In the genomic region with DNA sequence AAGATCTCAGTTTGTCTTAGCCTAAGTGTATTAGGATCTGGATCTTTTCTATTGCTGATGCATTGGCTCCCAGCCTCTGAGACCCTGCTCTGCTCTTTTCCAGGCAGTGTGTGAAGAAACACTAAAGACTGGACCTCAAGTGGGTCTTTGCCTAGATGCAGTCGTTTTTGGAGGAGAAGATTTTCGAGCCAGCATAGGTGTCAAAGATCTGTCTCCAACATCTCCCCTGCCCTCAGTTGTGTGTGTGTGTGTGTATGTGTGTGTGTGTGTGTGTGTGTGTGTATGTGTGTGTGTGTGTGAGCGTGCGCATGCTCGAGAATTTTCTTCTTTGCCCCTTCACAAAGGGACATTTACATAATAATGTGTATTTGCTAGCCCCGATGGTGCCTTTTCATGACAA, we compare ENCODE assay signal across 19 mouse cellular contexts.
DNase-seq lines count a peak whose midpoint lies in the region; ATAC-seq lines count a peak whose summit lies in the region.
"Had no signal": no experiment of that assay in that cellular context is flagged by ENCODE, and none has a peak within 500 bp of the region (broad histone marks: within the 10 kb centered on the region; RNA-seq: fewer than 3 reads in every experiment).

No protein-coding gene starts in this region.

- 52% methylated on average over 6 of the region's 6 CpGs for WGBS in hindbrain, embryonic 10.5 days
- 39% methylated on average over 6 of the region's 6 CpGs for WGBS in hindbrain, embryonic 13.5 days
- WGBS in forebrain, embryonic 13.5 days = 33% methylated on average over 6 of the region's 6 CpGs
- 24% methylated on average over 6 of the region's 6 CpGs for WGBS in midbrain, embryonic 15.5 days

- no peak overlapping the region for H3K9ac ChIP-seq in hindbrain, embryonic 13.5 days
- H3K9ac ChIP-seq in forebrain, embryonic 13.5 days = peak overlapping the region; percentile 21; the same call in 1 of the 2 replicates
- no peak overlapping the region for H3K9ac ChIP-seq in midbrain, embryonic 15.5 days
- H3K9ac ChIP-seq: heart, embryonic 13.5 days; intestine, embryonic 15.5 days; liver, embryonic 15.5 days had no signal

- peak; percentile 71 to 72 for DNase-seq in cerebellum, postnatal 10 days
- DNase-seq in cerebellum, adult 8-10 months = no peak
- DNase-seq in hindbrain, embryonic 10.5 days (ENCODE audit: low spot score) = no peak
- no peak for DNase-seq in yolk sac, embryonic 10.5 days (ENCODE audit: low spot score)
- DNase-seq: adrenal gland, postnatal 14 days; heart, postnatal 36 days; kidney, adult 9 months; kidney, postnatal 25 days; thymus, postnatal 14 days had no signal

- peaks cover 85% of the 10 kb centered on the region for H3K4me1 ChIP-seq in hindbrain, embryonic 10.5 days (replicated peaks)
- H3K4me1 ChIP-seq in hindbrain, embryonic 13.5 days (replicated peaks) = peaks cover 15% of the 10 kb centered on the region
- peaks cover 44% of the 10 kb centered on the region for H3K4me1 ChIP-seq in forebrain, embryonic 13.5 days
- H3K4me1 ChIP-seq in midbrain, embryonic 15.5 days = peaks cover 13% of the 10 kb centered on the region; the same call in 1 of the 2 replicates
- H3K4me1 ChIP-seq: heart, embryonic 13.5 days; intestine, embryonic 15.5 days; liver, embryonic 15.5 days; megakaryocyte, embryonic 14.5 days had no signal

- no peak overlapping the region for H3K4me3 ChIP-seq in hindbrain, embryonic 10.5 days
- no peak overlapping the region for H3K4me3 ChIP-seq in hindbrain, embryonic 13.5 days
- H3K4me3 ChIP-seq in forebrain, embryonic 13.5 days = no peak overlapping the region
- no peak overlapping the region for H3K4me3 ChIP-seq in midbrain, embryonic 15.5 days
- H3K4me3 ChIP-seq: heart, embryonic 13.5 days; intestine, embryonic 15.5 days; liver, embryonic 15.5 days; megakaryocyte, embryonic 14.5 days; myocyte had no signal

- no peaks in the 10 kb centered on the region for H3K36me3 ChIP-seq in hindbrain, embryonic 10.5 days
- no peaks in the 10 kb centered on the region for H3K36me3 ChIP-seq in hindbrain, embryonic 13.5 days
- no peaks in the 10 kb centered on the region for H3K36me3 ChIP-seq in forebrain, embryonic 13.5 days (ENCODE audit: poor library complexity, severe bottlenecking)
- H3K36me3 ChIP-seq in midbrain, embryonic 15.5 days (replicated peaks) = no peaks in the 10 kb centered on the region
- H3K36me3 ChIP-seq: heart, embryonic 13.5 days; intestine, embryonic 15.5 days; liver, embryonic 15.5 days had no signal

- H3K9me3 ChIP-seq in hindbrain, embryonic 10.5 days = no peaks in the 10 kb centered on the region
- no peaks in the 10 kb centered on the region for H3K9me3 ChIP-seq in hindbrain, embryonic 13.5 days
- no peaks in the 10 kb centered on the region for H3K9me3 ChIP-seq in forebrain, embryonic 13.5 days (replicated peaks)
- no peaks in the 10 kb centered on the region for H3K9me3 ChIP-seq in midbrain, embryonic 15.5 days
- H3K9me3 ChIP-seq: heart, embryonic 13.5 days; intestine, embryonic 15.5 days; liver, embryonic 15.5 days; megakaryocyte, embryonic 14.5 days had no signal

- ATAC-seq in hindbrain, embryonic 13.5 days (ENCODE audit: low FRiP score) = no peak
- ATAC-seq in forebrain, embryonic 13.5 days = no peak
- ATAC-seq in midbrain, embryonic 15.5 days (replicated peaks) = no peak
- ATAC-seq: intestine, embryonic 15.5 days; lung, postnatal 0 days had no signal

- H3K27ac ChIP-seq in hindbrain, embryonic 10.5 days = peak overlapping the region; percentile 57
- no peak overlapping the region for H3K27ac ChIP-seq in hindbrain, embryonic 13.5 days
- H3K27ac ChIP-seq in forebrain, embryonic 13.5 days = peak overlapping the region; percentile 70
- peak overlapping the region; percentile 31; the same call in 1 of the 2 replicates for H3K27ac ChIP-seq in midbrain, embryonic 15.5 days
- H3K27ac ChIP-seq: heart, embryonic 13.5 days; intestine, embryonic 15.5 days; liver, embryonic 15.5 days had no signal

- no peak overlapping the region for H3K4me2 ChIP-seq in hindbrain, embryonic 13.5 days
- H3K4me2 ChIP-seq in forebrain, embryonic 13.5 days = peak overlapping the region; percentile 14; the same call in 1 of the 2 replicates
- H3K4me2 ChIP-seq in midbrain, embryonic 15.5 days = no peak overlapping the region
- H3K4me2 ChIP-seq: heart, embryonic 13.5 days; intestine, embryonic 15.5 days; liver, embryonic 15.5 days had no signal

- H3K27me3 ChIP-seq in hindbrain, embryonic 10.5 days (ENCODE audit: insufficient read depth, poor library complexity, severe bottlenecking) = peaks cover 60% of the 10 kb centered on the region
- peaks cover 46% of the 10 kb centered on the region for H3K27me3 ChIP-seq in hindbrain, embryonic 13.5 days
- peaks cover 37% of the 10 kb centered on the region for H3K27me3 ChIP-seq in forebrain, embryonic 13.5 days
- peaks cover 66% of the 10 kb centered on the region for H3K27me3 ChIP-seq in midbrain, embryonic 15.5 days (replicated peaks)
- H3K27me3 ChIP-seq: CH12.LX; intestine, embryonic 15.5 days; megakaryocyte, embryonic 14.5 days had no signal

Comparison
In these comparisons a context has a peak if more than half of its experiments do, and no peak if none do; other contexts are left out.
1. DNase-seq: peak in cerebellum, postnatal 10 days (2 of 2); none in cerebellum, adult 8-10 months (single experiment), hindbrain, embryonic 10.5 days (single experiment) and yolk sac, embryonic 10.5 days (single experiment).